Mouse (Mus musculus): ENCODE data around the gene Dennd1a.

- TF ChIP-seq CTCF (conservative IDR thresholded peaks at IDR 0.05; ENCODE audit: low read length): no peak
- no peak for TF ChIP-seq POU5F1 (IDR thresholded peaks at IDR 0.05; ENCODE audit: borderline replicate concordance, low read length)
- TF ChIP-seq NANOG (IDR thresholded peaks at IDR 0.05; ENCODE audit: borderline replicate concordance, low read length): no peak
Observed at GRCm38 (mm10) chr2:37855226-37855625, 432.0 kb downstream of the Dennd1a start.
